Mouse (Mus musculus): Measurements from ENCODE around the gene Prpf38b.

DNA sequence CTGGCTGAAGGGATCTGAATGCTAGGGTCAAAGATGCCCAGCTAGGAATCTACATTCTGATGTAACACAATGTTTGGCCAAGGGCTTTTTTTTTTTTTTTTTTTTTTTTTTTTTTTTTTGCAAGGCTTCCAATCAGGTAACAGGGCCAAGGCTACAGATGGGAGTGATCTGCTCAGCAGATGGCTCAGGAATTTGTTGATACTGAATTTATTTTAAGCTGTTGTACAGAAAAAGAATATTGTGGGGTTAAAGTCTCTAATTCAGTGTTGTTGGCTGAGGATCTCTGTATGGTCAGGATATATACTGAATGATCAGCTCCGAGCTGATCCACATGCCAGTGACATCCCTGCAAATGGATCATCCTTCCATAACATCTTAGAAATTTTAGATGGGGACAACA is 4.5 kb upstream of the Prpf38b start:
- no peak for TF ChIP-seq CTCF (IDR thresholded peaks at IDR 0.05; ENCODE audit: insufficient read depth, low read depth, low read length)
- TF ChIP-seq POLR2A (IDR thresholded peaks at IDR 0.05; ENCODE audit: insufficient read depth, low read depth, low read length): no peak

All from olfactory bulb, adult 2 months (tissue).